Mouse (Mus musculus) limb, embryonic 15.5 days (tissue): Measurements from ENCODE around the gene Fntb. TPM values are rescaled to one million over a fixed set of nuclear protein-coding genes. Genes with fewer than 3 reads are reported as not detected.

Experiments used
- ATAC-seq: fragments of 200-750 bp; cut with Nextera tagmentation; 2 replicates; pipeline ENCODE4 v1.8.0; 2017; ENCODE audit warnings: low read depth, moderate TSS enrichment; ENCODE audit not compliant: insufficient number of reproducible peaks, low FRiP score, low TSS enrichment
- H3K27ac ChIP-seq: fragments of 300-500 bp; sonication (generic); 2 replicates; pipeline ENCODE4 v1.5.1; 2015; ENCODE audit warnings: moderate library complexity, mild to moderate bottlenecking, inconsistent platforms
- H3K27me3 ChIP-seq: fragments of 300-500 bp; sonication (generic); 2 replicates; pipeline ENCODE4 v1.6.1; 2015; ENCODE audit warnings: inconsistent platforms
- H3K36me3 ChIP-seq: fragments of 300-500 bp; sonication (generic); 2 replicates; pipeline ENCODE4 v1.6.1; 2015; ENCODE audit warnings: inconsistent platforms
- H3K4me1 ChIP-seq: fragments of 300-500 bp; sonication (generic); 2 replicates; pipeline ENCODE4 v1.6.1; 2015; ENCODE audit warnings: inconsistent platforms
- H3K4me2 ChIP-seq: fragments of 300-500 bp; sonication (generic); 2 replicates; pipeline ENCODE4 v1.6.1; 2015; ENCODE audit warnings: mild to moderate bottlenecking, inconsistent platforms
- H3K4me3 ChIP-seq: fragments of 300-500 bp; sonication (generic); 2 replicates; pipeline ENCODE4 v1.5.1; 2015; ENCODE audit warnings: mild to moderate bottlenecking, inconsistent platforms
- H3K9ac ChIP-seq: fragments of 300-500 bp; sonication (generic); 2 replicates; pipeline ENCODE4 v1.6.1; 2015; ENCODE audit warnings: inconsistent platforms
- H3K9me3 ChIP-seq: fragments of 300-500 bp; sonication (generic); 2 replicates; pipeline ENCODE4 v1.6.1; 2016; ENCODE audit warnings: inconsistent platforms
- WGBS: fragments of 180-500 bp; shearing (Covaris S2); methylation state at CpG from one replicate; pipeline ENCODE4 v1.1.7; 2015; 5-methylcytosine and 5-hydroxymethylcytosine counted together
- polyA plus RNA-seq: library from polyadenylated mRNA; unstranded; fragments of >200 nt; fragmentation: Nextera tagmentation; extraction: Ambion mirVana; gene quantifications from 2 replicates; pipeline ENCODE4 v1.2.1, GENCODE M21; 2015

Fntb gene
- polyA plus RNA-seq, 1 experiment from 2014 or later = 47.7 TPM

GRCm38 (mm10) chr12:76950330-76950729 is 184.9 kb downstream of the Fntb start:
- peaks cover 13% of the 10 kb centered on the region for H3K4me1 ChIP-seq
- no peak overlapping the region for H3K4me2 ChIP-seq
- peaks cover 75% of the 10 kb centered on the region for H3K36me3 ChIP-seq
- ATAC-seq = no peak
- no peaks in the 10 kb centered on the region for H3K27me3 ChIP-seq
- H3K9me3 ChIP-seq = no peaks in the 10 kb centered on the region
- H3K4me3 ChIP-seq = no peak overlapping the region
- no peak overlapping the region for H3K27ac ChIP-seq
- no peak overlapping the region for H3K9ac ChIP-seq
- WGBS = 85% methylated on average over 5 of the region's 5 CpGs

GRCm38 (mm10) chr12:76953750-76954363 is 188.5 kb downstream of the Fntb start:
- Histone ChIP-seq H3K4me2 (no peak overlapping the region), H3K27me3 (no peaks in the 10 kb centered on the region), H3K4me3 (no peak overlapping the region), H3K9me3 (no peaks in the 10 kb centered on the region), H3K4me1 (peaks cover 24% of the 10 kb centered on the region), H3K9ac (no peak overlapping the region), H3K27ac (peak overlapping the region; percentile 85; the same call in 1 of the 2 replicates), H3K36me3 (peaks cover 61% of the 10 kb centered on the region)
- 78% methylated on average over 2 of the region's 2 CpGs for WGBS
- ATAC-seq = no peak

DNA sequence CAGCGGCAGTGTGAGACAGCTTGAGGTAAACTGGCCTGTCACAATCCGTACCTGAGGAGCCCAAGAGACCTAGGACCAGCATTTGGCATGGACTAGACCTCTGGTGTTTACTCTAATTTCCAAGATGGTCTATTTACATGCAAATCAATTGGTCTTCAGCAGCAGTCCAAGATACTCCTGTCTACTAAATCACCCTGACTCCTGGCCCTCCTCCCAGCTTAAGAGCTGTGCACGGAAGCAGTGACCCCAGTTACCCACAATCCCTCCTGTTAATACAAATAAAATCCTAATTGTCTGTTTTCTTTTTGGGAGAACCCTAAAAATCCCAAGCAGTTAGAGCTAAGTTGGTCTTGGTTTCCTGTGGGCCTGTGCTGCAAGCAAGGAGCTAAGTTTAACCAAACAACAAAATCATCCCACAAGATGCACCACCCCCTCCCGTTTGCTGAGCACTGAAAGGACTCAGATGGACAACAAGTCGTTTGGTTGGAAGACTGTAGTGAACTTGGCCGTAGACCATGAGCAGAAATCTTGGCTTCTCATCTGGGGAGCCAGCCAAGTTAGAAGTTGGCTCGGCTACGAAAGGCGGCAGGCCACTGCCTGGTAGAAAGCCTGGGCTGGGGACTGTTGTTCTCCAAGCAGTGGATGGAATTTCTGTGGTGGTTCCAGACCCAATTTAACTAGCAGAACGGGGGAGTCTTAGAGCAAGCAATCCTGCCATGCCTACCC is 189.5 kb downstream of the Fntb start:
- ATAC-seq = peak; percentile 85
- 0 out of 2 replicates have a peak overlapping the region, but pooled peaks have one; percentile 14 for H3K4me2 ChIP-seq

DNA sequence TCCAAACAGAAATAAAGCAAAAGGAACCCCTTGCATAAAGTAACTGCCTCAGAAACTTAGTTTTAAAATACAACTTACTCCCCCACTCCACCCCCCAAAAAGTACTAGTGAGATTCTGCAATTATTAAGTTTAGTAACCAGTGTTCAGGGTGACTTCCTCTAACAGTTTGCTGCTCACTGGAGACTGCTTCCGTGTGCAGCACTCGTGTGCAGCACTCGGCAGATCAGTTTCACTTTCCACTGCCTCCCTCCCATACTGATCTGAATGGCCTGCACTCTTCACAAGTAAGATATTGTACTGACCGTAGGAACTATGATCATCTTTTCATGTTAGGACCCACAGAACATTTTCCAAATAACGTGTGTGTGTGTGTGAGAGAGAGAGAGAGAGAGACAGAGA is 192.3 kb downstream of the Fntb start:
- Histone ChIP-seq H3K9ac (no peak overlapping the region), H3K27me3 (no peaks in the 10 kb centered on the region), H3K4me2 (no peak overlapping the region), H3K9me3 (no peaks in the 10 kb centered on the region), H3K36me3 (peaks cover 30% of the 10 kb centered on the region), H3K27ac (no peak overlapping the region), H3K4me1 (peaks cover 30% of the 10 kb centered on the region), H3K4me3 (no peak overlapping the region)
- ATAC-seq = no peak
- 71% methylated on average over 5 of the region's 5 CpGs for WGBS

More for the DNA sequence above, 189.5 kb downstream of the Fntb start:
- 41% methylated on average over 10 of the region's 10 CpGs for WGBS
- no peak overlapping the region for H3K9ac ChIP-seq
- no peaks in the 10 kb centered on the region for H3K27me3 ChIP-seq
- no peaks in the 10 kb centered on the region for H3K9me3 ChIP-seq
- H3K4me1 ChIP-seq = peaks cover 24% of the 10 kb centered on the region
- H3K36me3 ChIP-seq = peaks cover 52% of the 10 kb centered on the region
- no peak overlapping the region for H3K4me3 ChIP-seq
- peak overlapping the region; percentile 85 for H3K27ac ChIP-seq

DNA sequence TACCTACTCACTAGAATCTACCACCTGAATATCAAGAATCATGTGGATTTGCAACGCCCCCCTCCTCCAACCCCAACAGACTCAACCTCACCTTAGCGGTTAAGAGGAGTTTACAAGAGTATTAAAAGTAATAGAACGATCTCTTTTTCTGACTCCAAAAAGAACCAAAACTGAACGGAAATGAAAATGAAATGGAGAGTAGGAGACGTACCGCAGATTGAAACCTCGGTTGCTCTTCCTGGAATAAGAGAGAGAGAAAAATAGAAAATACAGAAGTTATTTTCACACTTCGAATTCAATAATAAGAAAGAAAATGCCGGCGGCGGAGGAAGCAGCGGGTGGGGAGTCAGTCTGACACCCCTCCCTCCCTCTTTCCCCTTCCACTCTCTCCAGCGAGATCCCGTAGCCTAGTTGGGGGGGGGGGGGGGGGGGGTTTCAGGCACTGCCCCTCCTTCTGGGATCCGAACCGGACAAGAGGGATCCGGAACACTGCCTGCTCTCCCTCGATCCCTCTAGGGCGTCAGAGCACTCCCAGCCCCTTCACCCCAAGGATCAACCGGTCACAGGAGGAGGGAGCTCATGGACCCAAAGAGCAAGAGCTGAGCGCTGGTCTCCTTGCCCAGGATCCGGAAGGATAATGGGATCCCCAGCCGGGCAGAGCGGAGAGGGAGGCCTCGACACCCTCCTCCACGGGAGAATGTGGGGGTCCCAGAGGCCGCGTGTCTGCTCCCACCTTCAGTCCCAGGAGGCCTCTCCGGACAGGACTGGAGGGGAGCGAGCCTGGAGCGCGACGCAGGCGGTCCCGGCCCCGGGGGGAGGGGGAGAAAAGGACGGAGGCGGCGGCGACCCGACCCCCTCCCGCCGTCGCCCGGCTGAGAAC is 195.9 kb downstream of the Fntb start:
- H3K4me1 ChIP-seq = peaks cover 8% of the 10 kb centered on the region
- H3K36me3 ChIP-seq = peaks cover 13% of the 10 kb centered on the region; the same call in 1 of the 2 replicates
- peak overlapping the region; percentile 85 for H3K9ac ChIP-seq
- peak overlapping the region; percentile 61 for H3K27ac ChIP-seq
- peak overlapping the region; percentile 96 for H3K4me3 ChIP-seq
- H3K9me3 ChIP-seq = no peaks in the 10 kb centered on the region
- 4% methylated on average over 43 of the region's 45 CpGs for WGBS
- H3K27me3 ChIP-seq = no peaks in the 10 kb centered on the region
- H3K4me2 ChIP-seq = peak overlapping the region; percentile 76
- ATAC-seq = 0 out of 2 replicates have a peak, but pooled peaks have one; percentile 0

DNA sequence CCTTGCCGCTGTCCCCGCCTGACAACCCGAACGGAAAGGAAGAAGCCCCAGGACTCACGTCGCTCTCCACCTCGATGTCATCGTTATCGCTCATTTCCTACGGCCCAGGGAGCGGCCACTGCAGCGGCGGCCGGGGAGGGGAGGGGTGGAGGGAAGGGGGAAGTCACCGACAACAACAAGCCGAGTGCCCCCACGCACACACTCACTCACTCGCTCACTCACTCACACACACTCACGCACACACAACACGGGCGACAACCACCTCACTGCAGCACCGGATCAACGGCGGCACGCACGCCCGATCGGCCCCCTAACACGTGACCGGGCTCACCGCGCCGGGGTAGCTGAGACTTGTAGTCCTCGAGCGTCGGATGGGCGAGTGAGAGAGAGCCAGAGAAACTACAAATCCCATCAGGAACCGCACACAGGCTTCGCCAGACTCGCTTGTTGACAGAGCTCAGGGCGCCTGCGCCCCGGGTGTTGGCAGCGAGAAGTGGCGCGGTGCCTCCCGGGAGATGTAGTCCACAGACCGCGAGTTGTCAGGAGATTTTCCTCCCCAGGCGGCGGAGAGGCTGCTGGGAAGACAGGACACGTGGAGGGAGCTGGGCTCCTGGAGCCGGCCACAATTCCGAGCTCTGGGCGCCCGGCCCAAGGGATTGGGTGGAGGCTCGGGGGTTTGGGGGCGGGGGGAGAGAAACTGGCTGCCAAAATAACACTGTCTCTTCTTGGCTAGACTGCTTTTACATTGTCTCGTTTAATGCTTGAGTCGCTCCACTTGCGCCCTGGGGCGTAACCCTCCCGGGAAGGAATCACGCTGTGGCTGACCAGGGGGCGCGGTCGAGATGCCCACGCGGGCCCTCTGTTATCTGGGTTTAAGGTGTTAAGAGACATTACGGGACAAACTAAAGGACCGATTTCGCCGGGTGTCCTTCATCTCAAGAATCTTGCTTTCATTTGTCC is 196.8 kb downstream of the Fntb start, which contains the start of gene Max:
Gene Max, minus strand, starts transcription at position 270 of the 960 bp plus-strand sequence.
- peak; percentile 99 for ATAC-seq
- Histone ChIP-seq H3K9ac (peak within 1 kb of the TSS; percentile 85), H3K4me1 (peaks cover 6% of the 10 kb centered on the region), H3K9me3 (no peaks in the 10 kb centered on the region), H3K4me2 (peak within 1 kb of the TSS; percentile 86), H3K4me3 (peak within 1 kb of the TSS; percentile 96), H3K27me3 (no peaks in the 10 kb centered on the region), H3K27ac (peak within 1 kb of the TSS; percentile 61), H3K36me3 (peaks cover 9% of the 10 kb centered on the region; the same call in 1 of the 2 replicates)
- WGBS = 1% methylated on average over 69 of the region's 73 CpGs

DNA sequence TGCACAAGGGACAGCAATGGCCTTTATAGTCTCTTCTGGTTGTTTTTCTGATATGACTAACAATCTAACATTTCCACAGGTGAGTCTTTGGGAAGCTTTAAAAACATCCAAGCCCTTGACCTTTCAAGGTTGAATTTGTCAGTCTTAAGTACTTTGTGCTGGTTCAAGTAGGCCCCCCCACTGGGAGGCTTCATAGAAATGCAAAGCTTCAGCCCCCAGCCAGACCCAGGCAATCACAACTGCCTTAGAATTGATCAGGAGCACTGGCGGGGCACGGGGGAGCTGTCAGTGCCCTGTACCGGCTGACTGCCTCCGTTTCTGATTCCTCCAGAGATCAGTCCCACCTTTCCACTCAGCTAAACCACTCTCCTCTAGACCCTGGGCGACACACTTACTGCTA is 199.7 kb downstream of the Fntb start:
- H3K4me1 ChIP-seq = peaks cover 6% of the 10 kb centered on the region
- ATAC-seq = no peak
- no peak overlapping the region for H3K4me2 ChIP-seq
- H3K27me3 ChIP-seq = no peaks in the 10 kb centered on the region
- H3K27ac ChIP-seq = no peak overlapping the region
- 34% methylated on average over 5 of the region's 5 CpGs for WGBS
- H3K4me3 ChIP-seq = no peak overlapping the region
- H3K36me3 ChIP-seq = 0 out of 2 replicates have a peak, but pooled peaks cover 2% of the 10 kb centered on the region
- no peaks in the 10 kb centered on the region for H3K9me3 ChIP-seq
- H3K9ac ChIP-seq = no peak overlapping the region

DNA sequence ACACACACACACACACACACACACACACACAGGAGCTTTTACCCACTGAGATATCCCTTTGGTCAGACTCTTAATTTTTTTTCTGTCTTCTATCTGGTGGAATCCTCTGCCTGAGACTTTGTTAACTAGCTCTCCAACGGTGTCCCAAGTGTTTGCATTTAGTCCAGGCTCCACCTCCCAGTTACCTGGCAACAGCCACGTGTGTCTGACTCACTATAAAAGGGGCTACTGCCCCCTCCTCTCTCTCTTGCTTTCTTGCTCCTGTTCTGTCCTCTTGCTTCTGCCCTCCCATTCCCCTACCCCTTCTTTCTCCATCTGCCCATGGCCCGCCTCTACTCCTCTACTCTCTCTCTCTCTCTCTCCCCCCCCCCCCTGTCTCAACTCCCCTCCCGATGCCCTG is 200.5 kb downstream of the Fntb start:
- WGBS = 18% methylated on average over 4 of the region's 4 CpGs
- H3K9ac ChIP-seq = no peak overlapping the region
- H3K36me3 ChIP-seq = no peaks in the 10 kb centered on the region
- no peak overlapping the region for H3K4me3 ChIP-seq
- peaks cover 2% of the 10 kb centered on the region for H3K4me1 ChIP-seq
- no peak for ATAC-seq
- H3K27ac ChIP-seq = no peak overlapping the region
- H3K4me2 ChIP-seq = no peak overlapping the region
- no peaks in the 10 kb centered on the region for H3K27me3 ChIP-seq
- no peaks in the 10 kb centered on the region for H3K9me3 ChIP-seq

Other genes starting within 250 kb of the Fntb start
- 6.0 and 8.0 TPM in 2 replicates for gene Plekhg3, start 234.7 kb upstream of the Fntb start, polyA plus RNA-seq
- 1.4 and 1.5 TPM in 2 replicates for gene Sptb, start 55.0 kb upstream of the Fntb start, polyA plus RNA-seq
- gene Churc1, start 51 bp upstream of the Fntb start, polyA plus RNA-seq = 108 and 132 TPM in 2 replicates
- 0.20 and 0.41 TPM in 2 replicates for gene Gpx2, start 30.0 kb downstream of the Fntb start, polyA plus RNA-seq
- 28.3 and 28.6 TPM in 2 replicates for gene Rab15, start 57.3 kb downstream of the Fntb start, polyA plus RNA-seq
- gene Max, start 196.6 kb downstream of the Fntb start, polyA plus RNA-seq = 16.7 and 20.1 TPM in 2 replicates